Mouse (Mus musculus) megakaryocyte-erythroid progenitor cell, adult 5-6 weeks (primary cell): ENCODE results near the gene Ctsh. TPM values are rescaled to one million over a fixed set of nuclear protein-coding genes. Genes with fewer than 3 reads are reported as not detected.

ENCODE experiments used
- ATAC-seq: replicated peaks from 2 replicates; pipeline ENCODE4 v1.8.0; 2016; ENCODE audit warnings: mild to moderate bottlenecking, inconsistent platforms; ENCODE audit not compliant: severe bottlenecking, poor library complexity, low FRiP score, low TSS enrichment
- total RNA-seq, 2 experiments: library from RNA; stranded (forward) in 1 of 2; stranded (reverse) in 1 of 2; fragments of 200-1000, 215-1000 nt in 1 of 2; fragments of >200 nt in 1 of 2; fragmentation: Nextera tagmentation in 1 of 2; gene quantifications; 2 replicates each; pipeline ENCODE4 v1.2.3; 2014 to 2017

Gene Ctsh
- total RNA-seq, 2 experiments from 2014 or later = 0.79 to 2.3 TPM

- ATAC-seq = peak; percentile 75
Observed at GRCm38 (mm10) chr9:90100760-90101159, 46.8 kb downstream of the Ctsh start.

GRCm38 (mm10) chr9:90105462-90105861, 51.5 kb downstream of the Ctsh start:
- ATAC-seq = no peak

- ATAC-seq = no peak
Observed at GRCm38 (mm10) chr9:90106915-90107314, 53.0 kb downstream of the Ctsh start.

- no peak for ATAC-seq
Observed at GRCm38 (mm10) chr9:90108272-90108671, 54.3 kb downstream of the Ctsh start.

GRCm38 (mm10) chr9:90109386-90109785, 55.4 kb downstream of the Ctsh start:
- ATAC-seq = no peak

- no peak for ATAC-seq
Observed at GRCm38 (mm10) chr9:90113151-90113550, 59.2 kb downstream of the Ctsh start.

GRCm38 (mm10) chr9:90113651-90114566, 60.0 kb downstream of the Ctsh start:
- peak; percentile 78 for ATAC-seq

GRCm38 (mm10) chr9:90114567-90115307, 60.8 kb downstream of the Ctsh start, which contains the start of gene Morf4l1:
TSS of gene Morf4l1 (minus strand) at chr9:90114774.
- ATAC-seq = peak; percentile 92

GRCm38 (mm10) chr9:90115308-90115700, 61.4 kb downstream of the Ctsh start:
- no peak for ATAC-seq

GRCm38 (mm10) chr9:90117234-90117633, 63.3 kb downstream of the Ctsh start:
- no peak for ATAC-seq

GRCm38 (mm10) chr9:90122246-90122740, 68.3 kb downstream of the Ctsh start:
- no peak for ATAC-seq

- ATAC-seq = no peak
Observed at GRCm38 (mm10) chr9:90124156-90124872, 70.4 kb downstream of the Ctsh start.

- ATAC-seq = no peak
Observed at GRCm38 (mm10) chr9:90124873-90125245, 70.9 kb downstream of the Ctsh start.

Other genes starting within 250 kb of the Ctsh start
- not detected in 2 replicates for gene Rasgrf1, start 144.2 kb upstream of the Ctsh start, total RNA-seq (2014; fragmentation: Nextera tagmentation)
- gene Rasgrf1, start 144.2 kb upstream of the Ctsh start, total RNA-seq (2017) = not detected in 2 replicates
- gene Morf4l1, start 60.6 kb downstream of the Ctsh start, total RNA-seq (2014; fragmentation: Nextera tagmentation) = 253 and 288 TPM in 2 replicates
- gene Morf4l1, start 60.6 kb downstream of the Ctsh start, total RNA-seq (2017) = 217 and 277 TPM in 2 replicates
- gene Adamts7, start 108.9 kb downstream of the Ctsh start, total RNA-seq (2014; fragmentation: Nextera tagmentation) = not detected in 2 replicates
- not detected in 2 replicates for gene Adamts7, start 108.9 kb downstream of the Ctsh start, total RNA-seq (2017)
- 53.8 and 66.1 TPM in 2 replicates for gene Tbc1d2b, start 216.7 kb downstream of the Ctsh start, total RNA-seq (2014; fragmentation: Nextera tagmentation)
- 31.2 and 33.1 TPM in 2 replicates for gene Tbc1d2b, start 216.7 kb downstream of the Ctsh start, total RNA-seq (2017)